Mouse (Mus musculus) testis, postnatal 14 days (tissue): ENCODE results near the gene Grwd1.

Experiments used
- DNase-seq: peaks from one replicate; pipeline ENCODE4 v3.0.0; 2021; ENCODE audit warnings: low spot score

The Grwd1 gene

GRCm38 (mm10) chr7:45800001-45800400, 30.7 kb downstream of the Grwd1 start:
- DNase-seq, result no peak

GRCm38 (mm10) chr7:45798931-45799330, 31.8 kb downstream of the Grwd1 start:
- DNase-seq, result no peak

DNA sequence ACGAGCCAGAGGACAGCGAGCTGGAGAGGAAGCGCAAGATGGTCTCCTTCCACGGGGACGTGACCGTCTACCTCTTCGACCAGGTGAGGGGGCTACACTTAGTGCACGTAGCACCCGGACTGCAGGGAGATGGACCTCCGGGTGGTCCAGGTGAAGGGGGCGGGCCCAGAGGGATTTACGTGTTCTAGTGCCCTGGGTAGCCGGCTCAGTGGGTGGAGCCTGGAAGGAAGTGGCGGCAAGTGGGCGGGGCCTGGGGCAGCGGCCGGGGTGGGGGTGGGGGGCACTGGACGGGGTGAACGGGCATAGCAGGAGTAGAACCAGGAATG, 32.3 kb downstream of the Grwd1 start:
- no peak for DNase-seq

DNA sequence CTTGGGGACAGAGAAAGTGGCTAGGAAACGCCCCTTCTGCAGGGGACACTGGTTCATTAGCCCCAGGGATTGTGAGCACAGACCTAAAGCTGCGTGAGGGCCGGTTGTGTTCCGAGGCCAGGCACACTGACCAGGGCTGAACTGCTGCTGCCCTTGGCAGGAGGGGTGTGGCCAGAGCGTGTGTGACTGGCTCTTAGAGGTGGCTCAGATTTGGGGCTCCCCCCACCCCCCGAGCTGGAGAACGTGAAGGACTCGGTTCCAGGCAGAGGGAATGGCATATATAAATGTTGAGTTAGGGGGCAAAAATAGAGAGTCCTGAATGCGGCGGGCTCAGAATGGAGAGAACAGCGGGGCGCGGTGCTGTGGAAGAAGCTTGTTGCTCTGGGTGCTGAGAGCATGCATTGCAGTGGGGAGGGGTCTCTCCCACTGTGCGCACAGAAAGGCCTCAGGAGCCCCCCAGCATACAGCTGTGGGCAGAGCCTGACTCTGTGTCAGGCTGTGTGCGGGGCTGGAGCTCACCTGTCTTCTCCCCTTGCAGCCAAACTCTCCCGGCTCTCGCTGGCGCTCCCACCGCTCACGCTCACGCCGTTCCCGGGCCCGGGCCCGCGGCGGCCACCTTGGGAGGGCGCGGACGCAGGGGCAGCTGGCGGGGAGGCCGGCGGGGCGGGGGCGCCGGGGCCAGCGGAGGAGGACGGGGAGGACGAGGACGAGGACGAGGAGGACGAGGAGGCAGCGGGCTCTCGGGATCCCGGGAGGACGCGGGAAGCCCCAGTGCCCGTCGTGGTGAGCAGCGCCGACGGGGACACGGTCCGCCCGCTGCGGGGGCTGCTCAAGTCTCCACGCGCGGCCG, 32.9 kb downstream of the Grwd1 start:
- no peak for DNase-seq

DNA sequence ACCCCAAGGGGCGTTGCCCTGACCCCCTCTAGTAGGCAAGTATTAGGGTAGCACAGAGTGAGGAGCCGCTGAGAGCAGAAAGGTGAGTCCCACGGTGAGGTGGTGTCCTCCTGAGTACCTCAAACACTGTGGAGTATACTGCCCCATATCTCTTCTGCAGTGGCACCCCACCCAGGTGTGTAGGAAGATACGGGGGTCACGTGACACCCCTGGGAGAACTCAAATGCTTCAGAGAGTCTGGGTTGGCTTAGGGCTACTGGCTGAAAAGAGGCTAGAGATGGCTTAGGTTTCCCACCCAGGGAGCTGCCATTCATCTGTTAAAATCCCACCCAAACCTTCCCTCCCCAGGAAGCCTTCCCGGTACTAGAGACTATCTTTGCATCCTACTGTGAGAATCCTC, 33.8 kb downstream of the Grwd1 start:
- no peak for DNase-seq

DNA sequence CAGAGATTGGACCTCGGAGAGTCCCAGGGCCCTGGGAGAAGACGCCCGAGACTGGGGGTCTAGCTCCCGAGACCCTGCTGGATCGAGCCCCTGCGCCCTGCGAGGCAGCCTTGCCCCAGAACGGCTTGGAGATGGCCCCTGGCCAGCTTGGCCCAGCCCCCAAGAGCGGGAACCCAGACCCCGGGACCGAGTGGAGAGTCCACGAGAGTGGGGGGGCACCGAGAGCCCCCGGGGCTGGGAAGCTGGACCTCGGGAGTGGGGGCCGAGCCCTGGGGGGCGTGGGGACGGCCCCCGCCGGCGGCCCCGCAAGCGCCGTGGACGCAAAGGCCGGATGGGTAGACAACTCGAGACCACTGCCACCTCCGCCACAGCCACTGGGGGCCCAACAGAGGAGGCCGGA, 35.8 kb downstream of the Grwd1 start:
- no peak for DNase-seq

- DNase-seq, result no peak
Observed at GRCm38 (mm10) chr7:45793969-45794585, 36.7 kb downstream of the Grwd1 start.

DNA sequence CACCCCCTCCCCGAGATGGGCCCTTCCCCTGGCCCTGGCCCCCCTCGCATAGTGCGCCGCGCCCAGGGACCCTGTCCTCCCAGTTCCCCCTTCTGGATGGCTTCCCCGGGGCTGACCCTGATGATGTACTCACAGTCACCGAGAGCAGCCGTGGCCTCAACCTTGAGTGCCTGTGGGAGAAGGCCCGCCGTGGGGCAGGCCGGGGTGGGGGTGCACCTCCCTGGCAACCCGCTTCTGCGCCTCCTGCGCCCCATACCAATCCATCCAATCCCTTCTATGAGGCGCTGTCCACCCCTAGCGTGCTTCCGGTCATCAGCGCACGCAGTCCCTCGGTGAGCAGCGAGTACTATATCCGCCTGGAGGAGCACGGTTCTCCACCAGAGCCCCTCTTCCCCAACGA, 37.5 kb downstream of the Grwd1 start:
- DNase-seq, result no peak

- no peak for DNase-seq
Observed at GRCm38 (mm10) chr7:45791756-45792490, 38.8 kb downstream of the Grwd1 start.

DNA sequence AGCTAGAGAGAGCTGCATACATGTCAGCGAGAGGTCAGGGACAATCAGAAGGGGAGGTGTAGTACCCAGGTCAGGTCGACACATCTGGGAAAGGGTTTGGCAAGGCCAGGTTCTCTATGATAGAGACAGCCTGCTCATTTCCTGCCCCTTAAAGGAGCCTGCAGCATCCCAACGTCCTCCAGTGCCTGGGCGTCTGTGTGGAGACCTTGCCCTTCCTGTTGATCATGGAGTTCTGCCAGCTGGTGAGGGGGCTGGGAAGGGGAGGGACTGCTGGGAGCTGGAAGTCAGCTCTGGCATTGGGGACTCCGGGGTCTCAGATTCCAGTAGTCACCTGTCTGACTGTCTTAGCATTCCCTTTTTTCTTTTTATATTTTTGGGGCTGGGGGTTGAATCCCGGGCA, 40.0 kb downstream of the Grwd1 start:
- DNase-seq, result no peak

GRCm38 (mm10) chr7:45787642-45788041, 43.1 kb downstream of the Grwd1 start:
- DNase-seq, result no peak

DNA sequence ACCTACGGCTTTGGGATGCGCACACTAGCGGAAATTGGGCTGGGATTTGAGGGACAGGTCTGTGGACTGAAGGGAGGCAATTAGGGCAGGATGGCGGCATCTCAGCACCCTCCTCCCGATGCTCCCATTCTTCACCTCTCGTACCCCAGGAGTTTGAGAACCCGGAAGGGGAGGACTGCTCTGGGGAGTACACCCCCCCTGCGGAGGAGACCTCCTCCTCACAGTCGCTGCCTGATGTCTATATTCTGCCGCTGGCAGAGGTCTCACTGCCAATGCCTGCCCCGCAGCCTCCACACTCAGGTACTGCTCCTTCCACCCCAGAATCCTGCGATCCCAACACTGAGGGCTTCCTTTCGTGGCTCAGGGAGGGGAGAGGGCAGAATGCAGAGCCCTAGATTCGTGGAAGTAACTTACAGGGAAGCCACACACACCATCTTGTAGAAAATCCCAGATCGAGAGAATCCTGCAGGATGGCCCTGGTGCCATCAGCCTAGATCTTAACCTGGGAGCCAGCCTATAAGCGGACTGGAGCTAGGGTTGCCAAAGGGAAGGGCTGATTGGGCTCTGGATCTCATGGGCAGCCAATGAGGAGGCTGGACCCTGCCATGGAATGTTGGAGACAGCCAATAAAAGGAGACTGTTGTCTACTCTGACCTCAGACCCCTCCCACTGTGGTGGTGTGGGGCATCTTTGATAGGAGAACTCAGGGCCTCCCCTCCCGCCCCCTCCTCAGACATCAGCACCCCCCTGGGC, 43.9 kb downstream of the Grwd1 start:
- DNase-seq, result peak; percentile 81

DNA sequence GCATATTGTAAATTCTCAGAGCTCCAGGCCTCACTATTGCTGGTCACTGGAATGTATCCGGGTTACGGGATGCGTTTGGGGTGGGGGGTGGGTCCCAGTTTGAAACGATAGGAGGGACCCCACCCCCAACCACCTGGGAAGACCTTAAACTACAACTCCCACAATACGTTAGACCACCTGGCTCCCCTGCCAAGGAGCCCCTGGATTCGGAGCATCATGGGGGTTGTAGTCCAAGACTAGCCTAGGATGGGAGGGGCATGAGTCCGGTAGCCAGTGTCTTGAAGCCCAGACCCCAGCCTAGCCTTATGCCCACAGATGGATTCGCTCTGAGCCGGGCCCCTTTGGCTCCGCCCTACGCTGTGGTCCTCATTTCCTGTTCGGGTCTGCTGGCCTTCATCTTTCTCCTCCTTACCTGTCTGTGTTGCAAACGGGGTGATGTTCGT, 44.6 kb downstream of the Grwd1 start:
- DNase-seq, result peak; percentile 69

- DNase-seq, result peak; percentile 70
Observed at GRCm38 (mm10) chr7:45785388-45786135, 45.2 kb downstream of the Grwd1 start.

DNA sequence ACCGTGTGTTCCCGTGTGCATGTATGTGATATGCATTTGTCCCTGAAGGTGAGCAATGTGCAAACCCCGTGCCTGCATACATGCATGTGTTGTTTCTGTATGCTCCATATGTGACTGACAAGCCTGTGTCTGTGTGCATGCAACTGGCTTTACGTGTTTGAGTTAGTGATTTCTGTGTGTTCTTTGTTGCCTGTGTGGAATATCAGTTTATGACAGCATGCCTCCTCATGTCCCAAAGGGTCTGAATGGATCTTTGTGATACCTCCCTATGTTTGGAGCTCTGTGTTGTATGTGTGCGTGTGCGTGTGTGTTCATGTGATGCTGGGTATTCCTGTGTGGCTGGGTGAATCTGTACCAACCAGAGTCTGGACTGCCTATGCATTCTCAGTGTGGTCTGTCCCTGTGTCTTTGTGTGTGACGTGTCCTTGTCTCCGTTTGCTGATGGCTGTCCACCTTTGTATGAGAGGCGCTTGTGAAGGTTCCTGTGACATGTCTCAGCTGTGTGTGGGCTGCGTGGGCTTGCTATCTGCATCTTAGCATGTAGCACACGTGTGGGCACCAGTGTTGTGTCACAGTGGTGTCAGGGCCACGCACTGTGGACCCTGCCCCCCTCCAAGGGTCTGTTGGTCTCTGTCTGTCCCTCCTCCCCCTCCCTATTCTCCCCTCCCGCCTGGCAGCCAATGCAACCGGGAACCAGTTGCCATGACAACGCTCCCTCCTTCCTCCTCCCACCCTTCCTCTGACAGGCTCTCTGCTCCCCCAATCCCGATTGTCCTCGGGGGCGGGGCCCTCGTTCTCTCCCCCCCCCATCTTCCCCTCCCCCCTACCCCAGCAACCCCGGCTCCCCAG, 46.0 kb downstream of the Grwd1 start, which contains the start of gene Sult2b1:
Sult2b1 (minus strand) TSS at position 146 of the 849 bp plus-strand sequence.
- DNase-seq, result peak; percentile 67

GRCm38 (mm10) chr7:45783511-45784091, 47.1 kb downstream of the Grwd1 start, which contains the start of gene Lmtk3:
TSS of gene Lmtk3 (plus strand) at chr7:45783738.
- peak; percentile 77 for DNase-seq

- no peak for DNase-seq
Observed at GRCm38 (mm10) chr7:45782271-45782670, 48.5 kb downstream of the Grwd1 start.

DNA sequence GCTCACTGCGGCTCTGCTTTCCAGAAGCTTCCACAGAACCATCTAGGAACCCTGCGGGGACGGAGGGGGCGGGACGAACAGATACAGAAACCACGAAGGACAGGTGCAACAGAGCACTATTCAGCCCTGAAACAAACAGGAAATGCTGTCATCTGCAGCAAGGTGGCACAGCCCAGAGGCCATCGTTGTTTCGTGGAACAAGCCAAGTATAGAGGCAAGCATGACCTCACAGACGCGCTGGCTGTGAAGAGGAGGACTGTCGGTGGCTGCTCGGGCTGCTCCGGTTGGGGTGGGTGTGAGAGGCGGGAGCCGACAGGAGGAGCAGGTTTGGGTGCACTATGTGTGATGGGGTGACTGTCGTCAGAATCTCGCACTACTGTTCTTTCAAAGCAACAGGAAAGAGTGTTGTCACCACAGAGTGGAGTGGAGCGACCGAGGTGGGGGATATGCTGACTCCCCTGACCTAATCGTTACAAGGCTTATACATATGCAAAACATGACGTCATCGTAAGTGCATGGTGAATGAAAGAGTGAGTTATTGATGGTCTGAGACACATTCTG, 51.6 kb downstream of the Grwd1 start:
- DNase-seq, result no peak

DNA sequence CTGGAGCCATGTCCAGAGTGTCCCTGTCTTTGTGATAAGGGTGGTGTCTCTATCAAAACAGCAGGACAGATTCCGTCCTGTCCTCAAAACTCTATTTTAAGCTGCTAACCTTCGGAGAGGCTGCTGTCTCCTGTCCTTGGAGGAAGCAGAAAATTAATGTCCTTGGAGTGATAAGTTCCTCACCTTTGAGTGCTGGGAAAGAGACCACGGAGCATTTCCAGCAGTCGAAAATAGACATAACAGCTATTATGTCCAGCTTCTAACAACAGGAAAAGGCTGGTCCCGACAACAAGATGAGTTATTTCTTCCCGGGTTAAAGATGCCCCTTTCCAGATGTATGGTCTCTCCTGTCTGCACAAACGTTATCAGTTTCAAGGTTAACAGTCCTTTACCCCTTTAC, 55.5 kb downstream of the Grwd1 start:
- no peak for DNase-seq
